Mouse (Mus musculus) urinary bladder, postnatal 36 days (tissue): ENCODE data around the gene Ppp5c.

Experiments used
- DNase-seq, 2 experiments: peaks; one replicate each; pipeline ENCODE4 v3.0.0; 2022; ENCODE audit warnings: low spot score in 2 of 2, mixed read lengths in 1 of 2

Ppp5c gene

GRCm38 (mm10) chr7:17054325-17054989 lies 26.7 kb upstream of the Ppp5c start:
- DNase-seq = no peak

- peak in 1 of 2 experiments; percentile 60 for DNase-seq
Observed at GRCm38 (mm10) chr7:17050933-17051594, 23.3 kb upstream of the Ppp5c start.

GRCm38 (mm10) chr7:17050491-17050890 lies 22.8 kb upstream of the Ppp5c start:
- no peak for DNase-seq

- DNase-seq = no peak
Observed at GRCm38 (mm10) chr7:17048431-17049190, 20.9 kb upstream of the Ppp5c start.

- no peak for DNase-seq
Observed at GRCm38 (mm10) chr7:17047041-17047682, 19.4 kb upstream of the Ppp5c start.

GRCm38 (mm10) chr7:17045743-17046142 lies 18.0 kb upstream of the Ppp5c start:
- DNase-seq = no peak

GRCm38 (mm10) chr7:17039373-17039772 lies 11.6 kb upstream of the Ppp5c start:
- DNase-seq = no peak

GRCm38 (mm10) chr7:17038018-17038695 lies 10.4 kb upstream of the Ppp5c start:
- DNase-seq = no peak

- DNase-seq = no peak
Observed at GRCm38 (mm10) chr7:17030239-17030638, 2.5 kb upstream of the Ppp5c start.

- DNase-seq = no peak
Observed at GRCm38 (mm10) chr7:17028923-17029322, 1.2 kb upstream of the Ppp5c start.

GRCm38 (mm10) chr7:17026710-17027587 lies 775 bp downstream of the Ppp5c start:
- no peak for DNase-seq

- no peak for DNase-seq
Observed at GRCm38 (mm10) chr7:17025896-17026622, 1.7 kb downstream of the Ppp5c start.

- no peak for DNase-seq
Observed at GRCm38 (mm10) chr7:17025505-17025894, 2.2 kb downstream of the Ppp5c start.

GRCm38 (mm10) chr7:17024814-17025504 lies 2.8 kb downstream of the Ppp5c start:
- DNase-seq = no peak

- no peak for DNase-seq
Observed at GRCm38 (mm10) chr7:17024141-17024540, 3.6 kb downstream of the Ppp5c start.

GRCm38 (mm10) chr7:17023701-17024100 lies 4.0 kb downstream of the Ppp5c start:
- no peak for DNase-seq

- DNase-seq = no peak
Observed at GRCm38 (mm10) chr7:17022176-17022575, 5.5 kb downstream of the Ppp5c start.

- DNase-seq = no peak
Observed at GRCm38 (mm10) chr7:17019426-17020166, 8.1 kb downstream of the Ppp5c start.

- no peak for DNase-seq
Observed at GRCm38 (mm10) chr7:17017921-17018320, 9.8 kb downstream of the Ppp5c start.
